Mouse (Mus musculus) brown adipose tissue, adult 24 weeks (tissue): ENCODE results near the gene Cd300lg. TPM values are rescaled to one million over a fixed set of nuclear protein-coding genes. Genes with fewer than 3 reads are reported as not detected.

Experiments used
- H3K27ac ChIP-seq: fragments of 200-500 bp; replicated peaks from 2 replicates; pipeline ENCODE4 v1.5.1; 2012; ENCODE audit warnings: low read depth, mild to moderate bottlenecking, low read length
- H3K4me1 ChIP-seq: fragments of 200-500 bp; 2 replicates; pipeline ENCODE4 v1.6.1; 2012; ENCODE audit warnings: low read length, mixed read lengths; ENCODE audit not compliant: control insufficient read depth, insufficient read depth, insufficient read length
- H3K4me3 ChIP-seq: fragments of 200-500 bp; 2 replicates; pipeline ENCODE4 v1.5.1; 2012; ENCODE audit warnings: low read depth, mild to moderate bottlenecking, low read length, moderate library complexity; ENCODE audit not compliant: insufficient read depth
- polyA plus RNA-seq: library from polyadenylated mRNA; stranded (reverse); fragments of >200 nt; gene quantifications from 2 replicates; pipeline ENCODE4 v1.2.4, GENCODE M21; 2012; ENCODE audit not compliant: missing spikeins, insufficient read depth, insufficient read length

The Cd300lg gene
- polyA plus RNA-seq, 1 experiment = 37.7 TPM

DNA sequence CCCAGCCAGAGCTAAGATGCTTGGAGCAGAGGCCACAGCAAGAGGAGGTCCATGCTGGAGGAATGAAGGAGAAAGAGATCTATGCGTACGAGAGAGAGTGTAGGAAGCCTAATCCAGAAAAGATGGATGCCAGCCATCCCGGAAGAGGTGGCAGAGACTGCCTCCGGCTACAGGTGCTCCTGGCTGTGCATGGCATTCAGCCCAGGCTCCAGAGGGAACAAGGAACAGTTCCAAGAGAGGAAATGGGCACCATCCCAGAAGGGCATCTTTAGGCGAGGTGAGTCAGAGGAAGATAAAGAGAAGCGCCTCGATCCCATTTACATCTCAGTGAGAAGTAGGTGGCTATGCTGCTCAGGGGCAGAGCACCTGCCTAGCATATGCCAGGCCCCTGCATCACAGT, 10.2 kb upstream of the Cd300lg start:
- Histone ChIP-seq H3K27ac (no peak overlapping the region), H3K4me3 (no peak overlapping the region), H3K4me1 (no peaks in the 10 kb centered on the region; the same call in 1 of the 2 replicates)

DNA sequence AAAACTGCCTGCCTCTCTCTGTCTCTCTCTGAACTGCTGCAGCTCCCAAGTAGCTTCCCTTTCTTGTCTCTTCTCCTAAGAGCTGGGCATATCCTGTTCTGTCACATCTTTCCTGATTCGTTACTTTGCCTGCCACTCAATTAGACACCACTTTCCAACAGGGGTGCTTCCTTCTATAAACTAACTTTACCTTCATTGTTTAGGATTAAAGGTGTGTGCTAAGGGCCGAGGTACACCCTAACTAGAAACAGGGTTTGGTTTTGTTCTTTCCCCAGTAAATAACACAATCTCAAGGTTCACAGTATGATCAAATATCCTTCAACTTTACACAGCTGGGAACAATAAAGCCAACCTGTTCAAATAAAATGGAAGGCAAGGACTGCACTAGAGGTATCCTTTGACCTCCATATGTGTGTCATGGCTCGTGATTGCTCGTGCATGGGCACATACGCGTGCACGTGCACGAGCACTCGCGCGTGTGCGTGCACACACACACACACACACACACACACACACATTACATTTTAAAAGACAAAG, 8.2 kb upstream of the Cd300lg start:
- H3K27ac ChIP-seq = no peak overlapping the region
- no peaks in the 10 kb centered on the region for H3K4me1 ChIP-seq

DNA sequence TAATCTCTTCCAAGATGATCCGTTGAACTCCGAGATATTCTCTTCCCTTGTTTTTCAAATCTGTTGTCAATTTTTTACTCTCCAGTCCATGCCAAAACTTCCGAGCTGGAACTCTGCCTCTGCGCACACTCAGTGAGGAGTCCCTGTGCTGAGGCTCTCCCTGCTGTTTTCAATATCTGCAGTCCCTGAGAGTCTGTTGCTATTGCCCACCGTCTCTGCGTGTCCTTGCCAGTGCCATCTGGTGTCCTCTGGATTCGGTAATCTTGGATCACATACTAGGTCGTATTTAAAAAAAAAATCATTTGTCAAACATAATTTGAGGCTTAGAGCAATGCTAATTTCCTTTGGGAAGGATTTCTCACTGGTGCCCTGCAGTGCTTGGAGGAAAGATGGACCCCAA, 6.4 kb upstream of the Cd300lg start:
- no peak overlapping the region for H3K27ac ChIP-seq
- no peak overlapping the region for H3K4me3 ChIP-seq
- no peaks in the 10 kb centered on the region for H3K4me1 ChIP-seq

More for the DNA sequence above, 8.2 kb upstream of the Cd300lg start:
- H3K4me3 ChIP-seq = no peak overlapping the region

DNA sequence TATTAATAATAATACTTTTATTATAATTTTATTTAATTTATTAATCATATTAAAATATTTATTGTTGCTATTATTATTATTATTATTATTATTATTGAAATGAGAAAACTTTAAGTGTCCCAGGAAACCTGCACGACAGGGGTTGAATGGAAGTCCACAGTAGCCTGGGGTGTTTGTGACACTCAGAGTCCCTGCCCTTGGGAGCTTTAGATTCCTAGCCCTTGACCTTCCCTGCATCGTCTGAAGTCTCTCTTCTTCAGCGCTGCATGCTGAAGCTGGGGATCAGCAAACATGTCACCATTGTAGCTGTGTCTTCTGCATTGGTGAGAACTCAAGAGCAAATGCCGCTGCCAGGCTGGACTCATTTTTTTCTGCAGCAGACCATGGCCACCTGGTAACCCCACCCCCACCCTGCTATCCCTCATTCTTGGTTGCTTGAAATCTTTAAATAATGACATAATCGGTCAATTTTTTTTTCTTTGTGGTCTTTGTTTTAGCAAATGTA, 5.8 kb upstream of the Cd300lg start:
- Histone ChIP-seq H3K4me3 (no peak overlapping the region), H3K4me1 (no peaks in the 10 kb centered on the region), H3K27ac (no peak overlapping the region)

DNA sequence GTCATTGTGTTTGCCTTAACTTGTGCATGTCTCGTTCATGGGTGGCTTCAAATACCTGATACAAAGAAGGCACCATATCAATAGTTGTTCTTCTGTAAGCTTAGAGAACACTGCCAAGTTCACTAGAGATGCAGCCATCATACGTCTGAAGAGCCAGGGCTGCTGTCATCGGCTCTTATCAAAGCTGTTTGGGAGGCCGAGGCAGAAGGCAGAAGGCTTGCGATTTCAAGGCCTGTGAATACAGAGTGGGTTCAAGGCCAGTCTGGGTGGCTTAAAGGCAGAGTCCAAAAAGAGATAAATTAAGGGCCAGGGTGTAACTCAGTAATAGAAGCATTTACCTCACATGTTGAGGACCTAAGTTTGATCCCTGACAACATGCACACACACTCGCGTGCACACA, 5.0 kb upstream of the Cd300lg start:
- Histone ChIP-seq H3K4me3 (no peak overlapping the region), H3K27ac (no peak overlapping the region), H3K4me1 (no peaks in the 10 kb centered on the region)

DNA sequence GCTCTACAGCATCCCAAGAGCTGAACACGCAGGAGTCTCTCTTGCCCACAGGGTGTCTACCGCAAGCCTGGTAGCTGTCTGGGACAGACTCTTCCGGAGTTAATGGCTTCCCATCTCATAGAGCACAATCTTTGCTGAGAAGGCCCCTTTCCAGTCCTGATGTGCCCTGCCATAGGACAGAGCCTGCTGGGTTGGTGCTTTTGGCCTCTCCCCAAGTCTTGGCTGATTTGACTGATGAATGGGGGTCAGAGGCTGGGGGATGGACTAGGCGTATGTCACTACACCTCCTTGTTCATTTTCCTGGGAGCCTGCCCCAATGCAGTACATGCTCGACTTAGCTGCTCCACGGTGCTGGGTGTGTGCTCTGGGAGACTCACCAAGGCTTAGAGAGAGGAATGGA, 3.5 kb upstream of the Cd300lg start:
- H3K4me3 ChIP-seq = no peak overlapping the region
- H3K27ac ChIP-seq = no peak overlapping the region
- no peaks in the 10 kb centered on the region for H3K4me1 ChIP-seq

DNA sequence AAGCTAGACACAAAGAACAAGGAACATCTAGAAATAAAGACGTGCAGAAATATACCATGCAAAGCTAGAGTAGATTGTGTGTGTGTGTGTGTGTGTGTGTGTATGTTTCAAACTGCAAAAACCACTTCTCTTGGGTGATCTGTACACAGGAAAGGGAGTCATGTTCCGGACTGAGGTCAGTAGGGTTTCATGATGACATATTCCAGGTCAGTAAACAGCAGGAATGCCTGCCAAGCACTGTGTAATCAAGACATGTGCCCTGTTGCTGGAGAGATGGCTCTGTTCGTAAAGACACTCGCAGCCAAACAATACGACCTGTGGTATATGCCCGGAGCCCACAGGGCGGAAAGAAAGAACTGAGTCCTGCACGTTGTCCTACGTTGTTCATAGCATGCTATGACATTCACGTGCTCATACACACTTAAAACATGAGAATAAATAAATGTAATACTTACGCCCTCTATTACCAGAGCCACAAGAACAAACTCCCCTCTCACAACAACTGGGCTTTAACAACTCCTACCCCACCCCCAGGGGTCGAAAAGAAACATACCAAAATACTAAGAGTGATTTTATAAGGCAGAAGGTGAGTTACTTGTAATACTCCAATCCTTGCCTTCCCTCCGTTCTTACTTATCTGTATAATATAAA, 1.7 kb upstream of the Cd300lg start:
- Histone ChIP-seq H3K4me3 (no peak overlapping the region), H3K4me1 (no peaks in the 10 kb centered on the region), H3K27ac (no peak overlapping the region)

DNA sequence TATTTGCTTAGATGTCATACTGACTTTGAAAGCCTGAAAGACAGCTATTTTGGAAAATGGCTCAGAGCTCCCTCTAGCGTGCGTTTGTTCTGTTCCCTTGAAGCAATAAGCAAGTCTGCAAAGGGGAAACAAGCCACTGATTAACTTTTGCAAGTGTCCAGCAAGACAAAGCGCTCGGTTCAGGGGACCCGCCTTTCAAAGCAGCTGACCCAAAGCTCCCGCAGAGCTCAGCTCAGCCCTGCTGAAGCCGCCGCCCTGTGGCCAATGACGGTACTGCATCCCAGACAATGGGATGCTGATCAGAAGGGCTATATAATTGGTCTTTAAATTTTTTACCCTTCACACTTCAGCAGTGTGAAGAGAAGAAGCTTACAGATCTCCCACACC, 1.2 kb upstream of the Cd300lg start:
- Histone ChIP-seq H3K4me1 (no peaks in the 10 kb centered on the region), H3K27ac (no peak overlapping the region), H3K4me3 (no peak overlapping the region)

DNA sequence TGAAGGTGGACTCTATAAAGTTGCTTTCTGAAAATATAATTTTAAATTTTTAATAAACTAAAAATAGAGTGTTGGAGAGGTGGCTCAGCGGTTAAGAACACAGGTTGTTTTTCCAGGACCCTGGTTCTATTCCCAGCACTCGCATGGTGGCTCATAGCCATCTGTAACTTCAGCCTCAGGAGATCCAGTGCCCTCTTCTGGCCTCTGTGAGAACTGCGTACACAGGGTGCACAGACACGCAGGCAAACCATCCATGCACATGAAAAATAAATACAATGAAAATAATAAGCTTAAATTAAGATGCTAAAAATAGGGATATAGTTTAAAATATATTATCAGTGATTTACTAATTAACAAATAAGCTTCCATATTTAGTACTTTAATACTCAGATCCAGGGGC, 663 bp upstream of the Cd300lg start:
- Histone ChIP-seq H3K4me3 (no peak overlapping the region), H3K27ac (no peak overlapping the region)

DNA sequence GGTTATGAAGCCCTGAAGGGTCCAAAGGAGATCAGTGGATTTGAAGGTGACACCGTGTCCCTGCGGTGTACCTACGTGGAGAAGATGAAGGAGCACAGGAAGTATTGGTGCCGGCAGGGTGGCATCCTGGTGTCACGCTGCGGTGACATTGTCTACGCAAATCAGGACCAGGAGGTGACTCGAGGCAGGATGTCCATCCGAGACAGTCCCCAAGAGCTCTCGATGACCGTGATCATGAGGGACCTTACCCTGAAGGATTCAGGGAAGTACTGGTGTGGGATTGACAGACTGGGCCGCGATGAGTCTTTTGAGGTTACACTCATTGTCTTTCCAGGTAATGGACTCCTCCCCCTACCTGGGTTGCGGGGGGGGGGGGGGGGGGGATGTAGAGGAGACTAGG, 1.7 kb downstream of the Cd300lg start:
- Histone ChIP-seq H3K27ac (peak overlapping the region; percentile 97), H3K4me1 (0 out of 2 replicates have a peak, but pooled peaks cover 5% of the 10 kb centered on the region), H3K4me3 (peak overlapping the region; percentile 85)

More for the DNA sequence above, 663 bp upstream of the Cd300lg start:
- H3K4me1 ChIP-seq = 0 out of 2 replicates have a peak, but pooled peaks cover 1% of the 10 kb centered on the region

DNA sequence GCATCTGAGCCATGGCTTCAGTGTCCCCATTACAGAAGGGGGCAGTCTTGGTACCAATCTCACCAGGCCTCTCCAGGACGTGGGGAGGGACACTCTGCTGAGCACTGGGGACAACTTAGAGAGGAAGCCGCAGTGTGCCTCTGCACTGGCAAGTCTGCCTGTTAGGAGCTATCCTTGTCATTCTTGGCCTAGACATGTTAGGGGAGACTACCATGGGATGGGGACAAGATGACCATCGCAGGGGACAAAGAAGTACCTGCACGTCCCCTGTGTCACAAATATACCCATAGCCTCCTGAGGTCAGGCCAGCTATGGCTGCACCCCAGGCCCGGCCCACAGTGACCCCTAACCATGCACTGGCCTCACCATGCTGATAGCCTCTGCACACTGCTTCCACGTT, 2.1 kb downstream of the Cd300lg start:
- peak overlapping the region; percentile 97 for H3K27ac ChIP-seq
- 0 out of 2 replicates have a peak, but pooled peaks cover 5% of the 10 kb centered on the region for H3K4me1 ChIP-seq
- H3K4me3 ChIP-seq = peak overlapping the region; percentile 85

DNA sequence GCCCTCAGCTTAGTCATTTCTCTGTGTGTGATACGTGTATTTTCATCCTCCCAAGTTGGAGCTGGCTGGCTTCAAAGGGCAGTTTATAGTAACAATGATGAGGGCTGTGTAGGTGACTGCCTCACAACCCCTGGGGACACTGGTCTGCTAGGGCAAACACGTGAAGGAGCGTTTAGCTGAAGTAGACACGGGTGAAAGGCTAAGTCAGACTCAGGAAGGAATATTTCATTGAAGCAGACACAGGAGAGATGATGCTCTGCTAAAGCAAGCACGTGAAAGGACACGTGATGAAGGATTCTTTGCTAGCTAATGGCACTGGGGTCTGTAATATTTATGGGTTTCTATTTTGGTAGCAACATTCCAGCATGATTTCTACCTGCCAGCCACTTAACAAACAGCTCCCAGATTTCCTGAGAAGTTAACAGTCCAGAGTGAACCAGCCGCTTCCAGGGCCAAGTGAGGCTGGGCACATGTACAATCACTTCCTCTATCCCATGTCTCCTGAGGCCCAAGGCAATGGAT, 3.4 kb downstream of the Cd300lg start:
- Histone ChIP-seq H3K27ac (peak overlapping the region; percentile 99), H3K4me1 (peaks cover 10% of the 10 kb centered on the region), H3K4me3 (peak overlapping the region; percentile 56)

DNA sequence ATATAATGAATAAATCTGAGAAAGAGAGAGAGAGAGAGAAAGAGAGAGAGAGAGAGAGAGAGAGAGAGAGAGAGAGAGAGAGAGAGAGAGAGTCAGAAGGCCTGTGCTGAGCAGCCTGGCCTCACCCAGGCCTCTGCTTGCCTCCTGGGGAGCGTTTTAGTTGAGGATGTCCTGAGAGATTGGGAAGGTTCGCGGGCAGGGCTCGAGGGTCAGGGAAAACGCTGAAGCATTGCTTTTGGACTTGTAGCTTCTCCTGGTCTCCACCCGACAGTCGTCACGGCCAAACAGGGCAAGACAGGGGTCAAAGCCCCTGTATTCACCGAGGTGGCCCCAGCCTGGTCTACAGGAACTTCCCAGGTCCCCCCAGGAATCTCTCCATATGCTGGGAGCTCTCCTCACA, 5.3 kb downstream of the Cd300lg start:
- Histone ChIP-seq H3K27ac (peak overlapping the region; percentile 99), H3K4me3 (no peak overlapping the region), H3K4me1 (peaks cover 23% of the 10 kb centered on the region)

DNA sequence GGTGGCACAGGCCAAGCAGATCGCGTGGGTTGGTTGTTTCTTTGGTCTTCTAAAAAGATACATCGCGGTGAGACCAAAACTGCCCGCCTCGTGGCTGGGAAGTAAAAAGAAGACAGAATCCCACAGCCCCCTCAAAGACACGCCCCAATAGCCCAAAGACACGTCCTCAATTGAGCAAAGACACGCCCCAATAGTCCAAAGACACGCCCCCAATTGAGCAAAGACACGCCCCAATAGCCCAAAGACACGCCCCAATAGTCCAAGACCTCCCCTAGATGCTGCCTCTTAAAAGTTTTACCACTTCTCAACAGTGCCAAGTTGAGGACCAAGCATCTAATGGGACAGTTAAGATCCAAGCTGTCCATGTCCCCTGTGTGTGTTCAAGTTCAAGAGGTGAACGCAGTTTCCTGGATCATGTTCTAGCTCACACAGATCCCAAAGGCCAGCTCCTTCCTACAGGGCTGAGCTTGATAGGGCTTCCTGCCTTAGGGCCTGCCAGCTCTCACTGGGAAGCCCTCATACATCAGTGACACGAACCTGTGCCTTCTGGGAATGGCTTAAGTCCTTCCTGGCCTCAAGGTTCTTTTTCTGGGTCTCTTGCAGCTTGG, 8.7 kb downstream of the Cd300lg start:
- Histone ChIP-seq H3K27ac (peak overlapping the region; percentile 100), H3K4me3 (peak overlapping the region; percentile 57), H3K4me1 (peaks cover 38% of the 10 kb centered on the region)

DNA sequence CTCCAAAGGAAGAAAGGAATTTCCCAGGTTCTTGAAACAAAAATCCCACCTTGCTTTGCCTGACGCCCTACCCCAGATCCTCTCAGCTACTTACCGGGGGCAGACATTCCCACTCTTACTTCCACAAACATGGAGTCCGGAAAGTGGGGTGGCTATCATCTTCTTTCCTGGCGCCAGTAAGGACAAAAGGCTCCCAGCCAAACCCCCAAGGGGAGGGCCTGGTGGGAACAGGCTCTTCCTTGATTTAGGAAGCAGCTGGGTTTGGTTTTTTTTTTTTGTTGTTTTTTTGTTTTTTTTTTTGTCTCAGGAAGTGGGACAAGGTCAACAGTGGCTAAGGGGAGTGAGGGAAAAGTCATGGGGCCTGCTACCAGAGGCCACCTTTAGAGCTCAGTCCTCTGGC, 10.2 kb downstream of the Cd300lg start:
- Histone ChIP-seq H3K4me3 (peak overlapping the region; percentile 57), H3K27ac (peak overlapping the region; percentile 100)

More for the DNA sequence above, 10.2 kb downstream of the Cd300lg start:
- peaks cover 36% of the 10 kb centered on the region for H3K4me1 ChIP-seq
